Mouse (Mus musculus) thymus, postnatal 36 days (tissue): ENCODE data around the gene Uox.

Experiments used
- DNase-seq, 2 experiments: peaks; one replicate each; pipeline ENCODE4 v3.0.0; 2022; ENCODE audit warnings: mixed read lengths in 2 of 2

Uox gene

GRCm38 (mm10) chr3:146570148-146570782 lies at the start of gene Uox:
Uox (plus strand) TSS chr3:146570426.
- no peak for DNase-seq

DNA sequence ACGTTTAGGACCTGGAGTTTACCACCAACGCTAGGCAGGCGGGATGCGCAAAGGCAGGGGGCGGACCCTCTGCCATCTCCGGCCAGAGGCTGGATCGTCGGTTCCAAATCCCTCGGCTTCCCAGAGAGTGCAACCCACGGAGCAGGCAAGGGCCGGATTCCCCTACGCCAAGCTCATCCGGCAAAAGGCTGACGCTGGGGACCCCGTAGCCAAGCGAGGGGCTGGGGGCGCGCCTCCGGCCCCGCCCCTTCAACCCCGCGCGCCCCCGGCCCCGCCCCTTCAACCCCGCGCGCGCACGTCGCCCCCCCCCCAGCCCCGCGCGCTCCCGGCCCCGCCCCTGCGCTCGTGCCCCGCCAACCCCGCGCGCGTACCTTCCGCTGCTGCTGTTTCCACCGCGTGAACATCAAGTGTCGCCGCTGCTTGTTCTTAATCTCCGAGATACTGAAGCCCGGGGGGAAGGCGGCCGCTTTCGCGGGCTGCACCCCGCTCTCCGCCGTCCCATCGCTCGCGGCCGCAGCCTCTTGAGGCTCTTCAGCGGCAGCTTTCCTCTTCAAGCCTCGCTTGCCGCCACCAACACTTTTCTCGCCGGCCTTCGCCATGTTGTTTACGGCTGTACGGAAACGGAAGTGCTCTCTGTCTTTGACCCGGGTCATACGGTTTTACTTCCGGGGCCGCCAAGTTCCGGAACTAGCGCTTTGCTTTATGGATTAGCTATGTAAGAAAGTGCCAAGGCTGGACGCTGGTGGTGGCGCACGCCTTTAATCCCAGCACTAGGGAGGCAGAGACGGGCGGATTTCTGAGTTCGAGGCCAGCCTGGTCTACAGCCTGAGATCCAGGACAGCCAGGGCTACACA lies 49.2 kb upstream of the Uox start, which contains the start of gene Rpf1:
Rpf1 (minus strand) TSS at position 632 of the 854 bp plus-strand sequence.
- DNase-seq: peak; percentile 85 to 88

DNA sequence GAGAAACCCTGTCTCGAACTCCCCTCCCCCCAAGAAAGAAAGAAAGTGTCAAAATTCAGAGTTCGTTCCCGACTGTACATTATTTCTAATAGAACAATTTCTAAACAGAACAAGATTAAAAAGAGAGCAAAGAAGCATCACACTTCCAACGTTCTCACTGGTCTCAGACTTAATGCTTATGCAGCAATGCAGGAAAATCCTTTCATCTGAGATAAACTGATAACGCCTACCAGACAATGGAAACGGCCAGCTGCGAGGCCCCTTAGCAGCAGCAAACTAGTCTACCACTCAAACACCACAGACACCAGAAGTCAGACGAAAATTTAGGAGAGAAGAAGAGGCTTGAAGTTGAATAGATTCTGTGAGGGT lies 48.6 kb upstream of the Uox start:
- DNase-seq: no peak

- no peak for DNase-seq
Observed at GRCm38 (mm10) chr3:146528335-146528734, 41.9 kb upstream of the Uox start.

DNA sequence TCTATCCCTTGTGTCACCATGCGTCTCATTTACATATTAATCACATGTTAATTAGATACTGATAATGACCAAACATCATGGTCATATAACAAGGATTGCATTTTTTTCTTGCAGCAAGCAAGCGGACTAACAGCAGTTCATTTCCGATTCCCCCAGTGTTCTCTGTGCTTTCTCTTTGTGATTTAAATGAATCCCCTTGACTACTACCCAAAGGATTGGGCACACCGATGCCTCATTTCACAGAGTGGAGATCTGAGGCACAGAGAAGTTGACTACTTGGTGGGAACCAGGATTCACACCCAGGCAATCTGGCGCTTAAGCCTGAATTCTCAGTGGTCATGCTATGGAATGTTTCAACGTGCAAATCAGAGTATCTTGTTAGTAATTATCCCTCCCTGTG lies 35.2 kb upstream of the Uox start:
- DNase-seq: no peak

DNA sequence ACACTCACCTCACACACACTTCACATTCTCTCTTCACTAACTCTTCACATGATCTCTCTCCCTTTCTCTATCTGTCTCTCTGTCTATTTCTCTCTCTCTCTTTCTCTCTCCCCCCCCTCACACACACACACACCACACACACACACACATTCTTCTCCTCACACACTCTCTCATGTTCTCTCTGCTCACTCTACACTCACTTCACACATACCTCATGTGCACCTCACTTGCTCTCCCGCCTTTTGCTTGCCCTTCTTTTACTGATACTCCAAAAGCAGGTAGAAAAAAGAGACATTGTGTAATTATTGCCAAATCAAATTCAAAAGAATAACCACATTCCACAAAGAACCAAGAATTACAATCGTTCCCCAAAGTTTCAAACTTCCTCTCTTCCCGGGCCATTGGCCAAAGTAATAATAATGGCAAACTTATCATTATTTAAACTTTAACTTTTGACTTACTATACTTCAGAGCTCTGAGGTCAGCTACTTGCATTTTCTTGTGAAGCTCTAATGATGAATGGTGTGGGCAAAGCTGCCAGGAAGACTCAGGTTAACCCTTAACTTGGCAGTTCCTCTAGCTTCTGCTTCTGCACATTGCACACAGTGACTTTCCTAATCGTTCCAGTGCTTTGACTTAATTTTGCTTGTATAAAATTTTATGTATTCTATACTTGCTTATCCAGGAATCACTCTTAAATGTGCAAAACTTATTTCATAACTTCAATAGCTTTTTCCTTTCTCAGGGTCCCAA lies 29.5 kb upstream of the Uox start:
- no peak for DNase-seq

DNA sequence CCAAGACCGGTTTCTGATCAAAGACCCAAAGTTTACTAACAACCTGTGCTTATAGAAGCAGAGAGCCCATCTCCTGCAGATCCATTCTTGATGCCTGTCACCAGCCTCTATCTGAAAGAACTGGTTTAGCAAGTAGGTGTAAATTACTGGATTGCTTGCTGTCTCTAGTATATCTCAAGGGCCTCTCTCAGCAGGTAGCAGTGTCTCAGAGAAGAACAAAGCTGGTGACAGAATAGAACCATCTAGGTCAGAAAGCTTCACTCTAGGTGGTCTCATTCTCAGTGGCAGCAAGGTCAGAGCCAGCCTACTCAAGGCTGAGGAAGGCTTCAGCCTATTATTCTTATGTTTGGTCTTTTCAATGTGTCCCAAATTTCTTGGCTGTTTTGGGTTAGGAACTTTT lies 26.6 kb upstream of the Uox start:
- DNase-seq: no peak

- no peak for DNase-seq
Observed at GRCm38 (mm10) chr3:146554816-146555215, 15.4 kb upstream of the Uox start.

DNA sequence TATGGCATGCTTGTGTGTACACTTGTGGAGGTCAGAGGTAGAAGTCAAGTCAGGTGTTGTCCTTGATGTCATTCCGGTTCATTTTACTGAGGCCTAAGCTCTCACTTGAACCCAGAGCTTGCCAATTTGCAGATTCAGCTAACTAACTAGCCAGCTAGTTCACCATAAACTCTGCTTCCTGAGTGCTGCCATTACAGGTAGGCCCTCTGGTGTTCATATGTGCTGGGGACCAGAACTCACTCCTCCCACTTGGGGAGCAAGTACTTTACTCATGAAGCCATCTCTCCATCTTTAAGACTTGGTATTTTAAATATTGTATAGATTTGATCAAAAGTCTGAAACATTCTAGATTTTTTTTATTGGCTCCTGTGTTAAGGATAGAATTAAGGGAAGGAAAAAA lies 13.7 kb upstream of the Uox start:
- DNase-seq: no peak

DNA sequence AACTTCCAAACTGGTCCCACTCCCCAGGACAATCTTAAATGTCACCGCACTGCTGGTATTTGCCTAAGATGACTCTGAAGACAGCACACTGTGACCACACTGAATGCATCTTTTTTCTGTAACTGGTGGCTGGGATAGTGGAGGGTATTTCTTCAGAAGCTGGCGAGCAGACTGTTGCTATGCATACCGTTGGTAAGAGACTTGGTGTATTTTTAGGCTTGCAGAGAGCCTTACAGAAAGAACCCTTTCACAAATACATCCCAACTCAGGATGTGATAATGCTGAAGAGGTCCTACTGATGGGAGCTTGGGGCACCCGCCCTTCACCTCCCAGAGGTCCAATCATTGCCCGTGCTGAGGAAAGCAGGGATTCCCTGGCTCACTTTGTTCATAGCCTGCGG lies 12.7 kb upstream of the Uox start:
- DNase-seq: no peak

- no peak for DNase-seq
Observed at GRCm38 (mm10) chr3:146562936-146563335, 7.3 kb upstream of the Uox start.

GRCm38 (mm10) chr3:146564268-146565064 lies 5.8 kb upstream of the Uox start:
- DNase-seq: peak; percentile 60 to 71

- DNase-seq: no peak
Observed at GRCm38 (mm10) chr3:146565065-146565411, 5.2 kb upstream of the Uox start.

GRCm38 (mm10) chr3:146567366-146567765 lies 2.9 kb upstream of the Uox start:
- DNase-seq: no peak

DNA sequence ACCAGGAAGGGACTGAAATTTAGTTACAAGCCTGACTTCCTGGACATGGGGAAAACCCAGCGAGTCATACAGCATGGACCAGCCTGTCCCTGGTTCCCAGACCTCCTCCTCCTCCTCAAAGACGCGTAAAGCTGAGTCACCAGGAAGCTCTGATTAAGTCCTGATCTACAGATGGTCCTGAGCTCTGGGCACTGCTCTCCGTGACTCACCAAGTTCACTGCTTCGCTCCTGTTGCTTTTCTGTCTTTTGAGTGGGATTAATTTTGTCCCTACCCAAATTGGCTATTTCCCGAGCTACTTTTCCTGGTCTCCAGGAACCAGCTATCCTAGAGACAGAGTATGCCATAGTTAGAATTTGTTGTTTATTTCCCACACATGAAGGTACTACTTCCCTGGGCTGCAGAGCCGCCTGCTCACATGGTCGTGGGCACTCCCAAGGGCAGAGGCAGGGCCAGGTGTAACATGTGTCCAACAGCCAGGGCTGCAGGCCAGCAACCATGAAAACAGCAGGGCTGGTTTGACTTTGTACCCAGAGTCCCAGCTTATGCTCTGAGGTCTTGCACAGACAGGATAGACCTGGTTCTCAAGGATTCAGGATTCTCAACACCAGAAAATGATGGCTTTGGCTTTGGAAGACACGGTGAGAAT lies 2.2 kb upstream of the Uox start:
- no peak for DNase-seq

DNA sequence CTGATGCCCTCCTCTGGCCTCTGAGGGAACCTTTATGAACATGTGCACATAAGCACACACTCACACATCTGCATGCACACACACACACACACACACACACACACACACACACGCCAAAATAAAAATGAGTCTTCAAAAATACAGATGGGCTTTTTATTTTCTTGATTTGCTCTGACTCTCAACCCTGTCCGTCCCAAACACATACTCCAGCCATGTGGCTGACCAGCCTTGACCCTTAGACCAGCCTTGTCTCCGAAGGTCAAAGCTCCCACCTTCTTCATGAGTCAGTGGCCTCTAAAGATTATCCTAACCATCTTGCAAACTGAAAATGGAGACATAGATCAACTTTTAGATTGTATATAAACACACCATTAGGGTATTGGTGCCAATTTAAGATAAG lies 632 bp upstream of the Uox start:
- no peak for DNase-seq

DNA sequence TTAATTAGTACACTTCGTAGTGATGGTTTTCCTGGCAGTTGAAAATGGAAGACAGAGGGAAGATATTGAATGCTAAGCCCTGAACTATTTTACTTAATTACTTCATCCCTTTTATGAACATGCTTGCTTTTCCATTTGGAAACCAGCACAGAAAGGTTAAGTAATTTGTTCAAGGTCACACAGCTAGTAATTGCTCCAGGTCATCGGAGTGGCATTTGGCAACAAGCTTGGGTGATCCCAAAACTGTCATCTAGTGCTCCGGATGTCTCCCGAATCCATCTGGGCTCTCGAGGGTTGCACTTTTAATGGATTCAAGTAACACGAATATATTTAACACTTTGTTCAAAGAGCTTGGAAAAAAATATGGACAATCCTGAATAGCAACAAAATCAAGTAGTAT lies 713 bp downstream of the Uox start:
- no peak for DNase-seq

DNA sequence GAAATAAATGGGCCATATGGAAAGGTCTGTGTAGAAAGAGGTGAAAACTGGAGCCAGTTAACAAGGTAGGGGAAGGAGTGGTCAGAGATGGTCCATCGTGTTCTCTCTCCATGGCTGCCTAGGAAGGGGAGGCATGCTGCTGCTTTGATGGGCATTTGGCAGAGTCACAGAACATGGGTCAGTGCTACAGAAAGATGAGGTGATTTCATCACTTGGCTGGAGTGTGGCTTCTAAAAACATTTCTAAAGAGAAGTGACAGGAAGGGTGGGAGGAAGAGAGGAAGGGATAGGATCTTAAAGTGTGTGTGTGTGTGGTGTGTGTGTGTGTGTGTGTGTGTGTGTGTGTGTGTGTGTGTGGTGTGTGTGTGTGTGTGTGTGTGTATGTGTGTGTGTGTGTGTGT lies 1.1 kb downstream of the Uox start:
- no peak for DNase-seq

- no peak for DNase-seq
Observed at GRCm38 (mm10) chr3:146577591-146577990, 7.4 kb downstream of the Uox start.

DNA sequence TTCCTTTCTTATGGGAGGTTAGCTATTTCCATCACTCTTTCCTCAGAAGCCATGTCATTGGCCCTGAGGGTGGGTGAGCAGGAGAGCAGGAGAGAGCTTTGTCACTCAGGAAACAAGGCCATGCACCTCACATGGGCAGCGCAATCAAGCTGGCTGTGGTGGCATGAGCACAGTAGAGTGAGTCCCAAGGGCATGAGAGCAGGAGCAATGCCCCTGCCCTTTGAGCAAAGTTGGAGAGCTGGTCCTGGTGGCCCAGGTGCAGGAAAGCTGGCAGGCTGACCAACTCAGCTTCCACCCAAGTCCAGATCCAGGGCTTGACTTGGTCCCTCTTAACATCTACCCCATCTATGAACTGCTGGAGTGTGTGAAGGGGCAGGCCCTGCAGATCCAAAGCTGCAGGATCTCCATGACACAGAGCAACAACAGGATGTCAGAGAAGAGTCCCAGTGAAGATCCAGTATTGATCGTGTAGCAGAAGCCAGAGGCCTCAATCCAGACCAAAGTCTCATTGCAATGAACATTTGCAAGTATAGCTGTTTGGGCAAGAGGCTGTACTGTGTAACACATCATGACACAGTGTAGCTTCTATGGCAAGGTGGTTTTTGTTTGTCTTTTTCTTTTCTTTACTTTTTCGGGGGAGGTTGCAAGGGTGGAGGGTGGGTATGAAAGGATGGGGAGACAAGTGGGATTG lies 10.0 kb downstream of the Uox start:
- no peak for DNase-seq

- no peak for DNase-seq
Observed at GRCm38 (mm10) chr3:146583478-146583877, 13.3 kb downstream of the Uox start.

DNA sequence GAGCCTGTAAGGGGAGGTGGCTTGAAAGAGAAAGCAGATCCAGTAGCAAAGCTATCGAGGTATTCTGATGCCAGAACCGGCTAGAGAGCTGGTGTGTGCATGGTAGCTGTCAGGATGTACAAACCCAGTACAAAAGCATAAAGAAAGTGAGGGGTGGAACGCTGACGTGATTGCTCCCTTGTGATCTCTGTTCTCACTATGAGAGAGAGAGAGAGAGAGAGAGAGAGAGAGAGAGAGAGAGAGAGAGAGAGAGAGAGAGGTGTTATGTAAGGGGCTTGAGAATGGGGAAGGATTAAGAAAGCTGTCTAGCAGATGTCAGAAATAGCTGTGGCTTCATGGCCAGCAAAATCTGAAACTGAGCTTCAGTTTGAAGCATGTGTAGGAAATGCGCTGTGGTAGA lies 13.7 kb downstream of the Uox start:
- no peak for DNase-seq
